Mouse (Mus musculus) lung, postnatal 36 days (tissue): ENCODE results near the gene Megf8.

Experiments
- DNase-seq: peaks from one replicate; pipeline ENCODE4 v3.0.0; 2022; ENCODE audit warnings: mixed read lengths

The Megf8 gene

GRCm38 (mm10) chr7:25316532-25317445, at the start of gene Megf8:
Megf8 (plus strand) TSS chr7:25317164.
- DNase-seq: peak; percentile 99

DNA sequence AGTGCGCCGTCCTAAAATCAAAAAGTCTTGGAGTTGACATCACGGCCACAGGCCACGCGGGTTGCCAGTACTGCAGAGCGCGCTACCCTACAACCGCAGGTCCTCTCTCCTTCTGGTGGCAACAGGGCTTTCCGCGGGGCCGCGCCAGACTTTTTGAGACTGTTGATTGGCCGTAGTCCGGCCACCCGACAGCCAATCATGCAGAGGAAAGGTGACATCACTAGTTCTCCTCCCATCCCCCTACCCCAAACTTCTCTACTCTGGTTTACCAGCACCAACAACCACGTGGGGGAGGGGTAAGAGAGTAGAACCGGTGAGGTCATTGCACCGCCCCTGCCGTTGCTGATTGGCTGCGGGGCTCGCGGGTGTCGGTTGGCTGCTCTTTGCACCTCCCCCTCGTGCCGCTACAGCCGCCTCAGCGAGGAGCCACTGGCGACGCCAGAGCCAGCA, 49.6 kb upstream of the Megf8 start, which contains the start of gene Cic:
Cic (plus strand) TSS at position 404 of the 450 bp plus-strand sequence.
- DNase-seq: peak; percentile 100

DNA sequence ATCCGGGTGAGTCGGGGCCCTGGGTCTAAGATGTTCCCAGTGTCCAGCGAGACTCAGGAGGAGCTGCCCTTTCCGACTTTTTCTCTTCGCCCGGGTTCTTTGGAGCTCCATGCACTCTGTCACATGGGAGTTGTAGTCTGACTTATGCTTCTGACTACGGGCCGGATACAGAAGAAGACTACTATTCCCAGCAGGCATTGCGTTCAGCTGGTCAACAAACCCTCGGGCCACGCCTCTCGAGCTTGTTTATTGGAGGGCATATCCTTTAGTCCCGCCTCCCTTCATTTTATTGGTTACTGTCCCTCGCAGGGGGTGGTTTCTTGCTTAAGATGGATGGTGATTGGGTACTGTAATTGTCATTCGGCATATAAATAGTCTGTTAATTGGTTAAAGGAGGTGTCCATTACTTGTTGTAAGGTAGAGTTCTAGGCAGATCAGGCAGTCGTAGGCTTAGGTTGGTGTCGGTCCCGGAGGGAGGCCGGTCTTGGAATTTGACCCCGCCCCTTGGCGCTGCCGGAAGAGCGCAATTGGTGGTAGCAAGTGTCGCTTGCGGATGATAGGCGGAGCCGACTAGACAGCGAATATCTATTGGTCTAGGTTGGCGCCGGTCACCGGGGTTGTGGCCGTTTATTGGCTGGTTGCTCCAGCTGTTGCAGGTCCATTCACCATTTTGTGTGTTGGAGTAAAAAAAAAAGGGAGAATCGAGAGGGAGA, 49.1 kb upstream of the Megf8 start:
- peak; percentile 100 for DNase-seq

GRCm38 (mm10) chr7:25268588-25268987, 48.4 kb upstream of the Megf8 start:
- DNase-seq: no peak

- no peak for DNase-seq
These were observed 47.9 kb upstream of the Megf8 start for GRCm38 (mm10) chr7:25269029-25269428.

DNA sequence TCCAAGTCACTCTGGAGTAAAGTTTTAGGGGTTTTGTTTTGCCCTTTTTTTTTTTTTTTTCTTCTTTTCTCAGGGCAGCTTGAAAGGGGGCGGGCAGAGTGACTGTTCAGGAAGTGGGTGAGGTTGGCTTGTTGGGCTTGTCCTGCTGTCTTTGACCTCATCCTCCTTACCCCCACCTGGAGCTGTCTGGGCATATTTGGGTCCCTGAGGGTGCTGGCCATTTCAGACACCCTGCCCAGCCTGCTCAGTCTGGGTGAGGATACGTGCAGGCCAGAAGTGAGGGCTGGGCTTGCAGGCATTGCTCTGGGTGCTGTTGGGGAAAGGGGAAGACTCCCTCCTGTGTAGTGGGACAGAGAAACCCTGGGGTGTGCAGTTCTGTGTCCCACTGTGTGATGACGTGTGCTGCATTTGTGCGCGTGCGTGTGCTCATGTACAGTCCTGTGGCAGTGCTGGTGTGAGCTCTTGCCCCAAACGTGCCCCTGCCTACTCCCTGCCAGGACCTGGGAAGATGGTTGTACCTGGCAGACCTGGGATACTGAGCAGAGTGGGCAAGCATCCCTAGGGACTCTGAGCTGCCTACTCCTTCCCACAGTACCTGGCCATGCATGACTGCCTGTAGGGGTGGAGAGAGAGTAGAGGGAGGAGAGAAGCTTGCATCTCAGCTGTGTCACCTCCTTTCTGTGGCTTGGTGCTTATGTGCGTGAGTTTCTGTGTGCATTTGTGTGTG, 47.3 kb upstream of the Megf8 start:
- no peak for DNase-seq

DNA sequence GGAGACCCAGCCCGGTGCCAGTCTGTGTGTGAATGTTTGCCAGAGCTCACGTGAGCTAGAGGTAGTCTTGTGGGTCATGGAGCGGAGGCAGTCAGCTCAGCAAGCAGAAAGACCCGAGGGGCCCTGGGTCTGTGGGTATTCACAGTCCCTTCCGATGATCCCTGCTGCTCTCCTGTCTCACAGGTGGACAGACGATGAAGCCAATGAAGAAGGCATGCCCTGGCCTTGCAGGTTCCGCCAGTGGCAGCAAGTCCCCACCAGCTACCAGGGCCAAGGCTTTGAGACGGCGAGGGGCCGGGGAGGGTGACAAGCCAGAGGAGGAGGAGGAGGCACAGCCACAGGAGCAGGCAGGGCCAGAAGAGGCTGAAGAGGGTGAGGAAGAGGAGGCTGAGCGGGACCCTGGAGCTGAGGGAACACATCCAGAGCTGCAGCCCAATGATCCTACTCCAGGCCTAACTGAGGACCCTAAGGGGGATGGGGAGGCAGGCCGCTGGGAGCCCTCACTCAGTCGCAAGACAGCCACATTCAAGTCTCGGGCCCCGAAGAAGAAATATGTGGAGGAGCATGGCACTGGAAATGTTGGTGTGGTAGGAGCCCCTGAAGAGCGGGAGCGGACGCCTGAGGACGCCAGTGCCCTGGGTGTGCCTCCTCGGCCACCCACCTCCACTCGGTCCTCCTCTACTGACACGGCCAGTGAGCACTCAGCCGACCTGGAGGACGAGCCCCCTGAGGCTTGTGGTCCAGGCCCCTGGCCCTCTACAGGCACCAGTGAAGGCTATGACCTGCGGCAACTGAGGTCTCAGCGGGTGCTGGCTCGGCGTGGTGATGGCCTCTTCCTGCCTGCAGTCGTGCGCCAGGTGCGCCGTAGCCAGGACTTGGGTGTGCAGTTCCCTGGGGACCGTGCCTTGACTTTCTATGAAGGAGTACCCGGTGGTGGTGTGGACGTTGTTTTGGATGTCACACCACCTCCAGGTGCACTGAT, 46.0 kb upstream of the Megf8 start:
- DNase-seq: no peak

GRCm38 (mm10) chr7:25271651-25272444, 45.1 kb upstream of the Megf8 start:
- no peak for DNase-seq

GRCm38 (mm10) chr7:25272445-25273258, 44.3 kb upstream of the Megf8 start:
- no peak for DNase-seq

- DNase-seq: no peak
These were observed 43.4 kb upstream of the Megf8 start for GRCm38 (mm10) chr7:25273259-25274241.

DNA sequence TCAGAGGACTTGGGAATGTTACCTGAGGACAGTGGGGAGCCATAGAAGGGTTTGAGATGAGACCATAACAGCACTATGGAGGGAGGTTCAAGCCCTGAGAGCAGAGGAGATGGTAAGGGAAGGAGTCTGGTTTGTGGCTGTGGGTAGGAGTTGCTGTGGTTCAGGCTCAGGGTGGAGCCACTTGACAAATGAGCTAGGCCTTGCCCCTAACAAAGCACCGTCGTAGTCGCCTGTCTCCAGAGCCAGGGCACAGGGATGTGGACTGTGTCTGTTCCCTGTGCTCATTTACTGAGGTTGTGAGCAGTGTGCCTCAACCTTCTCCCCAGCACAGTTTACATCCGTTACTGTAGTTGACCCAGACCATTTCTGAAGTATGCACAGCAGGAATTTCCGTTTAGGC, 42.4 kb upstream of the Megf8 start:
- DNase-seq: no peak

GRCm38 (mm10) chr7:25274996-25275395, 42.0 kb upstream of the Megf8 start:
- no peak for DNase-seq

GRCm38 (mm10) chr7:25275555-25276298, 41.2 kb upstream of the Megf8 start:
- DNase-seq: no peak

DNA sequence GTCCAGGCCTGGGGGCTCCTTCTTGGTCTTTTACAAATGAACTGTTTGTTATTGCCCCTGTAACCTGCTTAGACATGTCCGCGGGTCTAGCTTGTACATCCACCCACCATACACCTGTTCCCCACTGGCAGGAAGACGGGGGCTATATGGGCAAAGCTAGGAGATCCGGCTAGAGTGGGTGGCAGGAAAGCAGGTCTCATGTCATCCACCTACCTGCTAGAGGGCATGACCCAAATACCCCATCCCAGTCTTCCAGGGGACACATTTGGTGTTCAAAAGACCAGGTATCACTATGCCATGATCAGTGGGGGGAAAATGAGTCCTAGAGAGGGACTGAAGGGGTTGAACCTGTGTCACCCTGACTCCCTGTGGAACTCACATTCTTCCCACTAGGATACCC, 39.6 kb upstream of the Megf8 start:
- DNase-seq: no peak

GRCm38 (mm10) chr7:25277998-25278340, 39.0 kb upstream of the Megf8 start:
- DNase-seq: no peak

GRCm38 (mm10) chr7:25278341-25279075, 38.5 kb upstream of the Megf8 start:
- DNase-seq: peak; percentile 91

DNA sequence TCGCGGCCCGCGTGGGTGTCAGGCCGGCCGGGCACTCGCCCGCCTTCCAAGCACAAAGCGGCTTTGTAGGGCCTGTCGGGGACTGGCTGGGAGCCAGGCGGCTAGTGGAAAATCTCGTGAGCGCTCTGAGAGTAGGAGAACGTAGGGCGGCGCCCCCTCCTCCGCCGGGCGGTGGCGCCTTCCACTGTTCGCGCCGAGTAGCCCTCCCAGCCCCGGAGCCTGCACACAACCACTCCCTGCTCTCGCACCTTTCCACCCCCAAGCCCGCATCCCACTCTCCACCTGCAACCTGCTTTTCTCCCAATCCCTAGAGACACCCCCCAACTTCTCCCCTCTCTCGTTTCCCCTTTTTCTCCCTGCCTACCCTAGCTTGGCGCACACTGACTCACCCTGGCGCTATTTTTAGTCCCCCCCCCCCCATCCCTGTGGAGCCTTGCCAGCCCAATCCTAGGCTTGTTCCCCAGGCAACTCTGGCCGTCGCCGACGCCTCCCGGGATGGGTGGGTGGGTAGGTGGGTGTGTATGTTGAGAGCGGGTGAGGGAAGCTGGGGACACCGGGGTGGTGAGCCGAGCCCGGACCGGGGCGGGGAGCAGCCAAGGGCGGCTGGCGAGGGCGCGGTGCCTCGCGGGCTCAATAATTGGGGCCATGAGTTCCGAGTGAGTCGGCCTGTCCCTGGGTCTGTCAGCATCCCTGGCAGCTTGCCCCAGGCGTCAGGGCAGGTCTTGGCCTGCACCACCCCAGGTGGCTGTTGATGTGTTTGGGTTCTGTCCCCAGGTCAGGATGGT, 37.7 kb upstream of the Megf8 start:
- DNase-seq: peak; percentile 92
